Mouse (Mus musculus) left cerebral cortex, postnatal 36 days (tissue): Measurements from ENCODE around the gene Prim2. TPM values are rescaled to one million over a fixed set of nuclear protein-coding genes. Genes with fewer than 3 reads are reported as not detected.
A peak's percentile ranks its signal among the peaks of the same experiment; 100 is the strongest.

ENCODE experiments used
- DNase-seq, 2 experiments: peaks; one replicate each; pipeline ENCODE4 v3.0.0; 2021 to 2022; ENCODE audit warnings: low spot score in 2 of 2, mixed read lengths in 1 of 2
- intact Hi-C: fragments of 180-260 bp; cut with DNase I; formaldehyde crosslinking; loops from one replicate; pipeline ENCODE4 v1.15.1; 2025
- total RNA-seq, 2 experiments: library from RNA; stranded (reverse); gene quantifications; 2 replicates each; pipeline ENCODE4 v1.2.3; 2021

Prim2 gene
- total RNA-seq, 2 experiments from 2014 or later: 6.3 to 7.1 TPM

DNA sequence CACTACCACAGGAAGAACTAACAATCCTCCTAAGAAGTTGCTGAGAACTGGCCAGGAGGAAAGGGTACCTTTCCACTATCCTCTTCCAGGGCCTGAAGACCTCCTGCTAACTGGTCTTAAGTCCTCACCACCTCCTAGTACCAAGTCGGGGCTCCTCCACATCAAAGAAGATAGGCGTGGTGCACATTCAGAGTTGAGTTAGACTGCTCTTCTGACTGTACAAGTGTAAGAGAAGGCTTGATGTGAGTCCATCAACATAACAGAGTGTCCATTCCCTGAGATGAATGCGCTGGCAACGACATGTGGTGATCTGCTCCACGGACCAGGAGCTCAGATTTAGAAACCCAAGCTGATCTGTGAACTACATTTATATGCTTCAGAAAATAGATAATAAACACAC lies 165.2 kb downstream of the Prim2 start:
- intact Hi-C loops: no loop called here

DNA sequence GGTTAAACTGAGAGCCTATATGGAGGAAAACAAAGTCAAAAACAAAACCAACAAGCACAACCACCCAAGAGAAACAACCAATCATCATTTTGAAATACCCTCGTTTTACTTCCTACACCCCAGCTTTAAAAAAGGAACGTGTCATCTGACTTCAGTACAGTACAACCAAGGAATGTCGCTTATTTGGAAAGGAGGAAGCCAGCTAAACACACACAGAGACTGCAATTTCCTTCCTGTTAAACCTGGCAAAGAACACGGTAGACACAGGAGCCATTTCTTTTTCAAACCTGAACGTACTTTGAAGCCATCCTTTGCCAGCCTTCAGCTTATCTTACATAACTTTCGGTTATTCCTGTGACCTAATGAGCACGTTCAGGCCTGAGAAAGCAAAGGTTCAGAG lies 166.7 kb downstream of the Prim2 start:
- DNase-seq: no peak
- intact Hi-C loops: no loop called here

More for the DNA sequence above, 165.2 kb downstream of the Prim2 start:
- no peak for DNase-seq

- DNase-seq: no peak
- intact Hi-C loops: no loop called here
Measured at GRCm38 (mm10) chr1:33502298-33502697, 167.3 kb downstream of the Prim2 start.

DNA sequence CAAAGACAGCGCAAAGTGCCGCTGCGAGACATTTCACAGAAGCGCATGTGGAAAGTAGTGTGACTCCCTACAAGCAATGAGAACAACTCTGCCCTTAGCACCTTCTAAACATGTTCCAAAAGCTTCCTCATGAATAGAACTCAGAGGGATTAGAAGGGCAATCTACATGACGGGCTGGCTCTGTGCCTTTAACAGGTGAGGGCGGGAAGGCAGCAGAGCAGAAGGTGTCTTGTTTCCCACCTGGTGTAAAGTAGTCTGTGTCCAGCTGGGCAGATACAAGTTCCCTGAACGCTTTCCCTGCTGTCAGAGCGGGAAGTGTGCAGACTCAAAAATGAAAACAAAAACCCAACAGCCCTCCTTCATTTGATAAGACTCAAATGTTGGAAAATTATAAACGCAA lies 169.5 kb downstream of the Prim2 start:
- intact Hi-C loops: no loop called here
- DNase-seq: no peak

- DNase-seq: no peak
- intact Hi-C loops: no loop called here
Measured at GRCm38 (mm10) chr1:33499603-33500002, 170.0 kb downstream of the Prim2 start.

DNA sequence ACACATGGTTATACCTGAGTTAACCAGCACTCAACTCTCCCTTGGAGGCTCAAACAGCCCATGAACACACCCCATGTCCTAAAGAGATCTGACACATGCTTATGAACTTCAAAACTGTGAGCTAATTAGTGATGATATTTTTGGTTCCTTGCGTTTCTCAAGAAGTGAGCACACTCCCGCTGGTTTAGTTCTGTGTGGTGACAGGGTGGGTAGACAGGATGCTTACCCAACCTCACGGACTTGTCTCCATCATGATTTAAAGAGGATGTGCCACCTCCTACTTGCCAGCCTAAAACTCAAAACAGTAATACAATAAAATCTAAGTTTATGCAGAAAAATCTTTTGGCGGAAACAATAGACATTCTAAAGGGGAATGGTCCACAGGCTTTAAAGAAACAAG lies 173.5 kb downstream of the Prim2 start:
- DNase-seq: no peak
- intact Hi-C loops: no loop called here

GRCm38 (mm10) chr1:33495586-33495985 lies 174.0 kb downstream of the Prim2 start:
- intact Hi-C loops: no loop called here

GRCm38 (mm10) chr1:33495203-33495553 lies 174.4 kb downstream of the Prim2 start:
- DNase-seq: no peak
- intact Hi-C loops: no loop called here

More at GRCm38 (mm10) chr1:33495586-33495985, 174.0 kb downstream of the Prim2 start:
- DNase-seq: no peak

DNA sequence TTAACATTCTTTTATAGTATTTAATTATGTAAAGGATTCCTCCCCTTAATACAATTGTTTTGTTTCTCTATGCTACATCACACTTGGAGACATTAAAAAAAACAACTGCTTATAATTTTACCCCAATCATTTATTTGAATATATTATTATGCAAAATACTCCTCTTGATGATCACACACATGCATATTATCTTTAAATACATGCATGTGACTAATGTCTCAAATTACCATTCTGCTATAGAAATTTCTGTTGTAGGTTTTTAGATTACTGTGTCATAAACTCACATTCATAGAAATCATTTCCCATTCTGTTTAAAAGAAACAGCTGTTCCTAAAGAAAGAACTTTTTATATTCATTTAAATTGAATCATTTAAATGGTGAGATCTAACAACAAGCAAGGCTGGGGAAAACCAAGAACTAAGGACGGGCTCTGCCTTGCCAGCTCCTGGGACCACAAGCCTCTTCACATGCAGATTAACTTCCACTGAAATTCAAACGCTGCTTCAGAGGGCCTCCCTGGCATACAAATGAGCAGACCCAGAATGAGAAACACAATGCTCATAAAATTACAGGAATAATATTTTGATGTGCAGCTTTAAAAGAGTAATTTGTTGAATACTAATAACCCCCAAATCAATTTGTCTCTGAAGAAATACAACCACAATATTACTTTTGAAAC lies 174.9 kb downstream of the Prim2 start:
- intact Hi-C loops: no loop called here
- no peak for DNase-seq

DNA sequence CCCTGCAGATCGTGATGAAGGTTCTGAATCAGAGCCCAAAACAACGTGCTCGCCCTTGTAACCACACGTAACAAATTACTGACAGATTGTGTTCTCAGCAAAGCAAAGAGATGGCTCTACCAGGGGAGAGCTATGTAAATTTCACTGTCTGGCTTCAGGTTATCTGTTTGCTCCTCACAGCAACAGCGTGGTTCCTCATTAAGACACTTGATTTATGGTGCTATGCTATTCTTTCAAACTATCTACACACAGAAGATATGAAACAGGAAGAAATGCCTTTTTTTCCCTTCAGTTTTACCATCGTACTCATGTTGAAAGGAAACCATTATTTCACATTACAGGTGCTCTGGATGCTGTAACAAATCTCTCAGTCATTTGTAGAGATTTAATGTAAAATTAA lies 179.4 kb downstream of the Prim2 start:
- DNase-seq: no peak

GRCm38 (mm10) chr1:33488372-33488771 lies 181.2 kb downstream of the Prim2 start:
- DNase-seq: no peak
- intact Hi-C loops: no loop called here

More for the DNA sequence above, 179.4 kb downstream of the Prim2 start:
- intact Hi-C loops: no loop called here

GRCm38 (mm10) chr1:33483746-33484145 lies 185.8 kb downstream of the Prim2 start:
- intact Hi-C loops: no loop called here
- DNase-seq: no peak

DNA sequence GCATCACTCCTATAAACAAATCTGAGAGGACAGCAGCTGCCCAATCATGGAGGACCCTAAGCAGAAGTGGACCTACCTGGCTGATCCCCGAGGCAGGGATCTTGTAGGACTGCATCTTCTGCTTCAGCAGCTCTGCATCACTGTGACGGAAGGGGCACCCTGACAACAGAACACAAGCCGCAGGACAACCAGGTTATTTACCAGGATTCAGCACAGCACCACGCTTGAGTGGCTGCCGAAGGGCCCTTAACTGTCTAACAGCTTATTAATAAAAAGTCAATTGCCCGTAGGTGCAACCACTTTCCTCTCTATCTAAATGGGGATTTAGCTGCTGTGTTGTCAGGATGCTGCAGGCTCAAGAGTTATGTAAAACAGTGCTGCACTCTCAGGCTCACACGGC lies 189.2 kb downstream of the Prim2 start:
- DNase-seq: no peak
- intact Hi-C loops: no loop called here

- intact Hi-C loops: no loop called here
- no peak for DNase-seq
Measured at GRCm38 (mm10) chr1:33471069-33471468, 198.5 kb downstream of the Prim2 start.

- DNase-seq: no peak
- intact Hi-C loops: no loop called here
Measured at GRCm38 (mm10) chr1:33470222-33470621, 199.4 kb downstream of the Prim2 start.

DNA sequence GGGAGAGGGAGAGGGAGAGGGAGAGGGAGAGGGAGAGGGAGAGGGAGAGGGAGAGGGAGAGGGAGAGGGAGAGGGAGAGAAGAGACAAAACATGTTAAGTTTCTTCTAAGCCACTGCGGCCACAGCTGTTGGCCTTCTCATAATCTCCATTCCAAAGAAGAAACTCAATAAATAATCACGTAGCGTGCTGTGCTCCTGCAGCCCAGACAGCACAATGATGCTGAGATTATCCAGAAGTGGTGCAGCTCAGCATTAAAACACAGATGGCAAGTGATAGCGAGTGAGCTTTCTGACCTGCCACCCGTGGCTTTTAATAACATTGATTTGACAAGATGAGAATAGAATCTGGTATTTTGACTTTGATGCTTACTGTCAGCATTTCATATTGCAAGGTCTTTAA lies 205.4 kb downstream of the Prim2 start:
- intact Hi-C loops: no loop called here
- DNase-seq: no peak

GRCm38 (mm10) chr1:33460703-33461102 lies 208.9 kb downstream of the Prim2 start:
- intact Hi-C loops: no loop called here
- DNase-seq: no peak

DNA sequence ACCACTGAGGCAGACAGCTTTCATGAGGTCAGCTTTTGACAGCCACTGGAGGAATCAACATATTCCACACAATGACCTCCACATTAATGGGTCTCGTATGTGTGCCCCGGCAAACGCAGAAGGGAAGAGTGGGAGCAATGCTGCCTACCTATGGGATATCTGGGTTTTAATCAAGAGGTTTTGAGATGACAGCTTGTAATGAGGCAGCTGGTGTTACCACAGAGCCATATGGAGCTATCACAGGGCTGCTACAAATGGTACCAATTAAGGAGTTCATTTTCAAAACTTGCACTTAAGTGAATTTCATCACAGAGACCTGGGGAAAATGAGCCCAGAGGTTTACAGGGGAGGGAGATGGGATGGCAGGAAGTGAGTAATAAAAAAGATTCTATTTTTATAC lies 209.3 kb downstream of the Prim2 start:
- intact Hi-C loops: no loop called here
- no peak for DNase-seq

DNA sequence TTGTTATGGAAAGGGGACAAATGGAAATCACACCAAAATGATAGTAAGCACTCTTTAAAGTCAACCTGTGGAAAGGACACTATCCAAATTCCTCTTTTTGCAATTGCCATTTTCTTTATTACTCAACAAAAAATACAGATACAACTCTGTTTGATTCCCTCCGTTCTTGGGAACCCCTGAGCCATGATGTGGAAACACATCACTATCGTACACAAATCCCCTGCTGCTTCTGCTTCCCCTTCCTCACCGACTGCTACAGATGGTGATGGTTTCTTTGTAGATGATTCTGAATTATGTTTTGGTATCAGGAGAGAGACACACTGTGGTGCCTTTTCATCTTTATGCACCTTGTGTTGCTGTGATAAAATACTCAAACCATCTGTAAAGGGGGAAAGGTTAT lies 210.6 kb downstream of the Prim2 start:
- DNase-seq: no peak
- intact Hi-C loops: no loop called here

DNA sequence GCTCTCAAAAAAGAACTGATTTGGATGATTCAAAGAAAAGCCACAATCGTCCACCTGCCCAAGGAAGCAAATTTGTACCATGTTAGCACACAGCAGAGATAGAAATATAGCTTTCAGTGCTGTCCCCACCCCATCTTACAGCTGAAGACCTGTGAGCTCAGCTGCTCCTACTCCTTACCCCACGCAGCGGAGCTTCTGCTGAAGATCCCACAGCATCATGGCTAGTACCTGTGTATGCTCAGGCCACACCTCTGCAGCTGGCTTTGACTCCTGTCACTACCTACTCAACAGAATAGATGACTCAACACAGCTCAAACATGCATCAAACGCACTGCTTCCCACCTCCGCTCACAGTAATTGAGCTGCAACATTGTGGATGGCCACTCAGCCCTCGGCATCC lies 215.3 kb downstream of the Prim2 start:
- peak in 1 of 2 experiments; percentile 7 for DNase-seq
- intact Hi-C loops: no loop called here

GRCm38 (mm10) chr1:33453299-33453698 lies 216.3 kb downstream of the Prim2 start:
- intact Hi-C loops: no loop called here
- no peak for DNase-seq

GRCm38 (mm10) chr1:33447179-33447578 lies 222.4 kb downstream of the Prim2 start:
- no peak for DNase-seq
- intact Hi-C loops: no loop called here
